27 mouse cellular contexts compared by ENCODE assay signal in the genomic region with DNA sequence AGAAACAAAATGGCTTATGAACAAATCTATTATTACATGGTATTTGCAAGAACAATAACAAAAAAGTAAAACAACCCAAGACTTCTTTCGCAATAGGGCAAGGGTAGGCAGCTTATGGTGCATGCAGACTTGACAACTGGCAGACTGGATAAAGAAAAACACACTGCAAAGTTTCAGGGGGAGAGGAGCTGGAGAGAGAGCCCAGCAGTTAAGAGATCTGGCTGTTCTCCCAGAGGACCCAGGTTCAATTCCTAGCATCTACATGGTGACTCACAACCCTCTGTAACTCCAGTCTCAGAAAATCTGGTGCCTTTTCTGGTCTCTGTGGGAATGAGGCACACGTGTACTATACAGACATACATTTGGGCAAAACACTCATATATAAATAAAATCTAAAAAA. TPM values are rescaled to one million over a fixed set of nuclear protein-coding genes. Genes with fewer than 3 reads are reported as not detected.
DNase-seq lines count a peak whose midpoint lies in the region; ATAC-seq and TF ChIP-seq lines count a peak whose summit lies in the region.
"Had no signal": no experiment of that assay in that cellular context is flagged by ENCODE, and none has a peak within 500 bp of the region (broad histone marks: within the 10 kb centered on the region; RNA-seq: fewer than 3 reads in every experiment).

No protein-coding gene starts in this region.

- TF ChIP-seq CTCF in liver, adult 2 months (IDR thresholded peaks at IDR 0.05; ENCODE audit: low read depth, low read length), result no peak
- no peak for TF ChIP-seq CTCF in embryonic fibroblast, embryonic 13.5 days (IDR thresholded peaks at IDR 0.05; ENCODE audit: borderline replicate concordance, insufficient read depth, low read length)
- TF ChIP-seq CTCF in midbrain, postnatal 0 days (IDR thresholded peaks at IDR 0.05), result no peak

- H3K9ac ChIP-seq in liver, adult 2 months (ENCODE audit: low read depth, low read length), result no peak overlapping the region
- no peak overlapping the region for H3K9ac ChIP-seq in midbrain, postnatal 0 days (replicated peaks; ENCODE audit: low read length, poor library complexity, severe bottlenecking)
- H3K9ac ChIP-seq in hindbrain, embryonic 12.5 days, result no peak overlapping the region
- H3K9ac ChIP-seq: embryonic facial prominence, embryonic 15.5 days; forebrain, embryonic 15.5 days; hindbrain, embryonic 14.5 days; liver, embryonic 14.5 days; midbrain, embryonic 12.5 days had no signal

- peaks cover 24% of the 10 kb centered on the region; the same call in 1 of the 2 replicates for H3K79me2 ChIP-seq in liver, adult 2 months (ENCODE audit: control insufficient read depth, insufficient read depth, low read length)

- peak overlapping the region; percentile 20; the same call in 1 of the 2 replicates for H3K27ac ChIP-seq in liver, adult 2 months (replicated peaks; ENCODE audit: insufficient read depth, low read depth, low read length)
- peak overlapping the region; percentile 47; the same call in 1 of the 2 replicates for H3K27ac ChIP-seq in embryonic fibroblast, embryonic 13.5 days (ENCODE audit: insufficient read depth, low read length)
- no peak overlapping the region for H3K27ac ChIP-seq in midbrain, postnatal 0 days (ENCODE audit: low read depth, low read length)
- no peak overlapping the region for H3K27ac ChIP-seq in hindbrain, embryonic 12.5 days
- H3K27ac ChIP-seq: embryonic facial prominence, embryonic 10.5 days; embryonic facial prominence, embryonic 15.5 days; forebrain, embryonic 10.5 days; forebrain, embryonic 15.5 days; hindbrain, embryonic 14.5 days; liver, embryonic 14.5 days; midbrain, embryonic 12.5 days had no signal

- 67% methylated on average over 2 of the region's 2 CpGs for WGBS in liver, adult 2 months
- 91% methylated on average over 2 of the region's 2 CpGs for WGBS in midbrain, postnatal 0 days
- 97% methylated on average over 2 of the region's 2 CpGs for WGBS in hindbrain, embryonic 12.5 days

- peak; percentile 73 for ATAC-seq in frontal cortex, adult (ENCODE audit: low TSS enrichment)
- no peak for ATAC-seq in midbrain, postnatal 0 days (ENCODE audit: low FRiP score)
- ATAC-seq in hindbrain, embryonic 12.5 days (ENCODE audit: low FRiP score), result no peak
- ATAC-seq: forebrain, embryonic 15.5 days; intestine, postnatal 0 days had no signal

- no peak for TF ChIP-seq POLR2A in liver, adult 2 months (IDR thresholded peaks at IDR 0.05; ENCODE audit: extremely low read depth, insufficient read depth, low read length)
- TF ChIP-seq POLR2A in embryonic fibroblast, embryonic 13.5 days (IDR thresholded peaks at IDR 0.05; ENCODE audit: low read depth, low read length), result no peak

- H3K27me3 ChIP-seq in liver, adult 2 months (ENCODE audit: control insufficient read depth, insufficient read depth, low read length), result no peaks in the 10 kb centered on the region
- no peaks in the 10 kb centered on the region for H3K27me3 ChIP-seq in midbrain, postnatal 0 days (ENCODE audit: insufficient read depth, low read length)
- no peaks in the 10 kb centered on the region for H3K27me3 ChIP-seq in hindbrain, embryonic 12.5 days
- H3K27me3 ChIP-seq: embryonic facial prominence, embryonic 15.5 days; forebrain, embryonic 15.5 days; megakaryocyte, embryonic 14.5 days; midbrain, embryonic 12.5 days had no signal

- no peak overlapping the region for H3K4me2 ChIP-seq in midbrain, postnatal 0 days (ENCODE audit: low read depth, low read length, poor library complexity, severe bottlenecking)
- H3K4me2 ChIP-seq in hindbrain, embryonic 12.5 days (replicated peaks), result no peak overlapping the region
- H3K4me2 ChIP-seq: embryonic facial prominence, embryonic 15.5 days; forebrain, embryonic 15.5 days; heart, embryonic 11.5 days; hindbrain, embryonic 14.5 days; midbrain, embryonic 12.5 days had no signal

- no peak overlapping the region for H3K4me3 ChIP-seq in liver, adult 2 months (ENCODE audit: insufficient read depth, low read depth, low read length)
- no peak overlapping the region for H3K4me3 ChIP-seq in embryonic fibroblast, embryonic 13.5 days (ENCODE audit: insufficient read depth, low read length)
- no peak overlapping the region for H3K4me3 ChIP-seq in midbrain, postnatal 0 days (ENCODE audit: low read depth, low read length)
- H3K4me3 ChIP-seq in hindbrain, embryonic 12.5 days, result no peak overlapping the region
- H3K4me3 ChIP-seq: embryonic facial prominence, embryonic 10.5 days; embryonic facial prominence, embryonic 15.5 days; forebrain, embryonic 10.5 days; forebrain, embryonic 15.5 days; megakaryocyte, embryonic 14.5 days; midbrain, embryonic 12.5 days had no signal

- peaks cover 43% of the 10 kb centered on the region for H3K36me3 ChIP-seq in liver, adult 2 months (ENCODE audit: control insufficient read depth, insufficient read depth, low read length)
- peaks cover 3% of the 10 kb centered on the region for H3K36me3 ChIP-seq in midbrain, postnatal 0 days (ENCODE audit: insufficient read depth, low read length)
- peaks cover 26% of the 10 kb centered on the region for H3K36me3 ChIP-seq in hindbrain, embryonic 12.5 days

- no peaks in the 10 kb centered on the region for H3K9me3 ChIP-seq in midbrain, postnatal 0 days (ENCODE audit: low read length)
- no peaks in the 10 kb centered on the region for H3K9me3 ChIP-seq in hindbrain, embryonic 12.5 days (replicated peaks)
- H3K9me3 ChIP-seq: embryonic facial prominence, embryonic 10.5 days; embryonic facial prominence, embryonic 15.5 days; forebrain, embryonic 10.5 days; forebrain, embryonic 15.5 days; megakaryocyte, embryonic 14.5 days; midbrain, embryonic 12.5 days had no signal

- peaks cover 42% of the 10 kb centered on the region for H3K4me1 ChIP-seq in liver, adult 2 months (ENCODE audit: control insufficient read depth, insufficient read depth, low read length)
- H3K4me1 ChIP-seq in embryonic fibroblast, embryonic 13.5 days (ENCODE audit: control insufficient read depth, insufficient read depth, low read length), result no peaks in the 10 kb centered on the region
- no peaks in the 10 kb centered on the region for H3K4me1 ChIP-seq in midbrain, postnatal 0 days (ENCODE audit: insufficient read depth, low read length)
- no peaks in the 10 kb centered on the region for H3K4me1 ChIP-seq in hindbrain, embryonic 12.5 days
- H3K4me1 ChIP-seq: embryonic facial prominence, embryonic 10.5 days; embryonic facial prominence, embryonic 15.5 days; forebrain, embryonic 10.5 days; midbrain, embryonic 12.5 days had no signal

- DNase-seq in frontal cortex, postnatal 14 days (ENCODE audit: low spot score in 2 of 2), result no peak
- DNase-seq in liver, adult 2 months (ENCODE audit: extremely low read depth, low read depth, low spot score), result peak; percentile 85
- DNase-seq in liver (no peak), 3T3-L1 (ENCODE audit: low read depth, low spot score) (peak; percentile 54)
- DNase-seq in midbrain, postnatal 0 days (ENCODE audit: low spot score), result no peak
- DNase-seq: adrenal gland, adult 2 months; adrenal gland, postnatal 36 days; cerebellum, adult 2 months; cerebellum, postnatal 25 days; gastrocnemius, postnatal 14 days; heart, postnatal 36 days; kidney, adult 9 months; kidney, postnatal 10 days; lung, adult 2 months had no signal

RNA-seq across cellular contexts. Expression of a gene that starts 19.2 kb away (rescaled TPM):
- 56.1 and 67.8 TPM in 2 replicates for total RNA-seq in liver, adult 2 months (2014; rRNA removed)
- polyA plus RNA-seq in liver, adult 2 months (2012; rRNA removed), result 30.2 and 30.4 TPM in 2 replicates
- 89.1 and 93.1 TPM in 2 replicates for polyA plus RNA-seq in embryonic fibroblast, embryonic 13.5 days (2011; ENCODE audit: insufficient read length, low read depth, missing spikeins)
- total RNA-seq in midbrain, postnatal 0 days (2014; rRNA removed), result 74.4 and 77.4 TPM in 2 replicates
- polyA plus RNA-seq in midbrain, postnatal 0 days (2015; fragmentation: Nextera tagmentation; extraction: Ambion mirVana), result 121 and 123 TPM in 2 replicates
- 106 and 111 TPM in 2 replicates for polyA plus RNA-seq in hindbrain, embryonic 12.5 days (2016; fragmentation: Nextera tagmentation; extraction: Ambion mirVana)

RNA-seq across cellular contexts. Expression of a gene that starts 58.5 kb away (rescaled TPM):
- total RNA-seq in liver, adult 2 months (2014; rRNA removed), result 91.8 and 98.9 TPM in 2 replicates
- polyA plus RNA-seq in liver, adult 2 months (2012; rRNA removed), result 29.2 and 31.3 TPM in 2 replicates
- polyA plus RNA-seq in embryonic fibroblast, embryonic 13.5 days (2011; ENCODE audit: insufficient read length, low read depth, missing spikeins), result 337 and 357 TPM in 2 replicates
- total RNA-seq in midbrain, postnatal 0 days (2014; rRNA removed), result 111 and 137 TPM in 2 replicates
- 231 and 241 TPM in 2 replicates for polyA plus RNA-seq in midbrain, postnatal 0 days (2015; fragmentation: Nextera tagmentation; extraction: Ambion mirVana)
- polyA plus RNA-seq in hindbrain, embryonic 12.5 days (2016; fragmentation: Nextera tagmentation; extraction: Ambion mirVana), result 194 TPM in 2 replicates

RNA-seq across cellular contexts. Expression of a gene that starts 58.5 kb away (rescaled TPM):
- 8.1 and 10.4 TPM in 2 replicates for total RNA-seq in liver, adult 2 months (2014; rRNA removed)
- polyA plus RNA-seq in liver, adult 2 months (2012; rRNA removed), result 5.2 and 6.8 TPM in 2 replicates
- 12.4 and 21.8 TPM in 2 replicates for polyA plus RNA-seq in embryonic fibroblast, embryonic 13.5 days (2011; ENCODE audit: insufficient read length, low read depth, missing spikeins)
- total RNA-seq in midbrain, postnatal 0 days (2014; rRNA removed), result 8.2 and 13.8 TPM in 2 replicates
- 5.4 and 6.5 TPM in 2 replicates for polyA plus RNA-seq in midbrain, postnatal 0 days (2015; fragmentation: Nextera tagmentation; extraction: Ambion mirVana)
- polyA plus RNA-seq in hindbrain, embryonic 12.5 days (2016; fragmentation: Nextera tagmentation; extraction: Ambion mirVana), result 11.4 and 11.6 TPM in 2 replicates

Comparison
In these comparisons a context has a peak if more than half of its experiments do, and no peak if none do; other contexts are left out.
1. DNase-seq: peak in liver, adult 2 months (single experiment) and 3T3-L1 (single experiment); none in frontal cortex, postnatal 14 days (0 of 2), liver (single experiment) and midbrain, postnatal 0 days (single experiment).
2. H3K27ac ChIP-seq: peak in liver, adult 2 months (single experiment) and embryonic fibroblast, embryonic 13.5 days (single experiment); none in midbrain, postnatal 0 days (single experiment) and hindbrain, embryonic 12.5 days (single experiment).